Mouse (Mus musculus) brain, embryonic 14.5 days (tissue): Measurements from ENCODE around the gene Pcnt. TPM values are rescaled to one million over a fixed set of nuclear protein-coding genes. Genes with fewer than 3 reads are reported as not detected.

Source experiments
- DNase-seq: peaks from one replicate; pipeline ENCODE4 v3.0.0-alpha.2; 2011; ENCODE audit warnings: low read depth
- CTCF ChIP-seq: fragments of 200-500 bp; IDR thresholded peaks from 2 replicates; pipeline ENCODE4 v1.5.1; 2012; ENCODE audit warnings: inconsistent platforms, mild to moderate bottlenecking, moderate library complexity, borderline replicate concordance; ENCODE audit not compliant: insufficient read depth, insufficient read length; ENCODE audit errors: extremely low read depth
- POLR2A ChIP-seq: fragments of 200-500 bp; IDR thresholded peaks from 2 replicates; pipeline ENCODE4 v1.6.1; 2012; ENCODE audit warnings: mild to moderate bottlenecking, inconsistent platforms, borderline replicate concordance; ENCODE audit not compliant: poor library complexity, insufficient read depth, insufficient read length, severe bottlenecking; ENCODE audit errors: extremely low read depth
- polyA plus RNA-seq: library from polyadenylated mRNA; depleted of rRNA; stranded (reverse); fragments of >200 nt; gene quantifications from 2 replicates; pipeline ENCODE4 v1.2.3, GENCODE M21; 2012; rRNA removed

The Pcnt gene
- polyA plus RNA-seq: 20.7 and 30.5 TPM in 2 replicates

- TF ChIP-seq CTCF (peak; percentile 76), POLR2A (peak; percentile 38; the same call in 1 of the 2 replicates)
These were observed at the start of gene Pcnt for GRCm38 (mm10) chr10:76442178-76443088. Gene Pcnt (minus strand): TSS chr10:76442786.

DNA sequence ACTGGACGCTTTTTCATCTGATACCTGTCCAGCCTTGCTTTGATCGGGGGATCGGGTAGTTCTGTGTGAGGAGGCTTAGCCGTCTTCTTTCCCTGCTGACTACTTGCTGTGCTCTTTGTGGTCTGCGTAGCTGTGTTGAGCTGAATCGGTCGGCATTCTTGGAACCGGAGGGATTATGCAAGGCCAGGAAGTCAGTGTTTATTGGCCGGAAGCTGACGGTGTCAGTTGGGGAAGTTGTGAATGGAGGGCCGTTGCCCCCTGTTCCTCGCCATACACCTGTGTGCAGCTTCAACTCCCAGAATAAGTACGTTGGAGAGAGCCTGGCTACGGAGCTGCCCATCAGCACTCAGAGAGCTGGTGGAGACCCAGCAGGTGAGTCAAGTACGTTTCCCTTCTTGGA lies 46.6 kb upstream of the Pcnt start:
- DNase-seq: no peak
- TF ChIP-seq CTCF (no peak), POLR2A (no peak)

More at GRCm38 (mm10) chr10:76442178-76443088, at the start of gene Pcnt:
- DNase-seq: peak; percentile 99

DNA sequence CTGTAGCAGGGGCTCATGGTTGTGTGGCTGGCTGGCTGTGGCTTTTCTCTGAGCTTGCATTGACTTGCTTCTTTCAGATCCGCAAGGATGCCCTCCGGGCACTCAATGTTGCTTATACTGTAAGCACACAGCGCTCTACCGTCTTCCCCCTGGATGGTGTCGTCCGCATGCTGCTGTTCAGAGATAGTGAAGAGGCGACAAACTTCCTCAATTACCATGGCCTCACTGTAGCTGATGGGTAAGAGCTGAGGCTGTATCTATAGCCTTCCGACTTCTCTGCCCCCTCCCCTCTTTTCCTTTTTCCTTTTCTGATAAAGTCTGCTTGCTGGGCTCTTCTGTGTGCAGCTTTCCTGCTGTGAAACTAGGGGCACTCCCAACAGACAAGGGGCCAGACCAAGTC lies 45.7 kb upstream of the Pcnt start:
- TF ChIP-seq CTCF: no peak
- TF ChIP-seq POLR2A: no peak
- no peak for DNase-seq

DNA sequence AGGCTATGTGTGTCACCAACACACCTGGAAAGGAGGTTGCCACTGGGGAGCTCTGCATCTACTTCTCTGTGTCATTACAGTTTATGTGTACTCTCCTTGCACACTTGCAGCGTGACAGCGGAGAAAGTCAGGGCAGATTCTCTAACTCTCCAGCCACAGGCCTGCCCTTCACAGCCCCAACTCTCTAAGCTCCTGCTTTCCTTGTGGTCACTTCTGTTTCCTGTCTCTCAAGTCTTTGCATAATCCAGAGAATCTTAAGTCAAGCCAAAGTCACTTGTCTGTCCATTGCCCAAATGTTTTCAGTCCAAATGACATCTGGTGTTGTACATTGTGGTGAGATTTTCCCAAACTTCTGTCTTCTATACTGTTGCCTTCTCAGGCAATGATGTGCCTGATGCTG lies 43.7 kb upstream of the Pcnt start:
- no peak for DNase-seq
- TF ChIP-seq CTCF (no peak), POLR2A (no peak)

- no peak for DNase-seq
- no peak for TF ChIP-seq CTCF
- TF ChIP-seq POLR2A: no peak
These were observed 38.9 kb upstream of the Pcnt start for GRCm38 (mm10) chr10:76481480-76481879.

- no peak for DNase-seq
- no peak for TF ChIP-seq POLR2A
These were observed 38.3 kb upstream of the Pcnt start for GRCm38 (mm10) chr10:76480851-76481250.

GRCm38 (mm10) chr10:76473759-76474158 lies 31.2 kb upstream of the Pcnt start:
- DNase-seq: no peak
- TF ChIP-seq CTCF (no peak), POLR2A (no peak)

DNA sequence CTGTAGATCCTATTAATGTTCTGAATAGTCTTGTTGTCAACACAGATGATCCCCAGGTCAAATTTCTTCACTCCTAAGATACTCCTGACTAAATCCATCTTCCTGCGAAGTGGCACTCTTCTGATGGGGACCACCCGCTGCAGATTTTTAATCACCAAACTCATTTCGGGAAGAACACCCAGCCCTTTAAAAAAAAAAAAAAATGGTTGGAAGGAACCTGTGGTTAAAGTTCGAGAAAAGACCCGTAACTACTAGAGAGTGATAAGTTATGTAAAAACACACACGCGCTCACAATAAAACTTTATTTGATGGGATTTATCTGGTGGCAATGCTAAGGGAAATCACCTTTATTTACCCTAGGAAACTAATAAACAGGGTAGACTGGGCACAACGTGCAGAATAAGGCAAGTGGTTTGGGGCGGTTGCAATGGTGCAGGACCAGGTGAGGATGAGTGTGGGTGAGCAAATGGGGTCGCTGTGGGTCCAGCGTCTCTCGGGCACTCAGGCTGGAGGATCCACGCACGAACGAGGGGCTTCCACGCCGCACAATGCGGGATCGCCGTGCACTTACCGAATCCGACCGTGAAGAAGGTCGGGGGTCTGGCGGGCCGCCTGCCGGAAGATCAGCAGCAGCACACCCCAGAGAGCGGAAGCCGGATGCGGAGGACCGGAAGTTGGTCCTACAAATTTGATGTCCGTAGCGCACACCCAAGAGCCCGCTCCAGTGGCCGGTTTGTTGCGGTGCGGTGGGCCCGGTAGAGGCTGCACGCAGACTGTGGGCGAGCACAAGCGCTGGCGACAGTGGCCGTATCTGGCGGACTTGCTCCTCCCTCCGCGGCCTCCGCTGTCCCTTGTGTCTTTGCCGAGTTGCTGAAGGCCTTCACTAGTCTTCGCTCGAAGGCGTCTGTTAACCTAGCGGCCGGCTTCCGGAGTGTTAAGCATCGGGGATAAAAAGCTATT lies 25.9 kb upstream of the Pcnt start, which contains the start of the genes Mcm3ap and Ybey:
Gene Mcm3ap (plus strand): TSS at position 725 of the 960 bp plus-strand sequence.
Gene Ybey (minus strand): TSS at position 912 of the 960 bp plus-strand sequence.
- TF ChIP-seq CTCF (peak; percentile 30; the same call in 1 of the 2 replicates), POLR2A (peak; percentile 75; the same call in 1 of the 2 replicates)
- peak; percentile 97 for DNase-seq

DNA sequence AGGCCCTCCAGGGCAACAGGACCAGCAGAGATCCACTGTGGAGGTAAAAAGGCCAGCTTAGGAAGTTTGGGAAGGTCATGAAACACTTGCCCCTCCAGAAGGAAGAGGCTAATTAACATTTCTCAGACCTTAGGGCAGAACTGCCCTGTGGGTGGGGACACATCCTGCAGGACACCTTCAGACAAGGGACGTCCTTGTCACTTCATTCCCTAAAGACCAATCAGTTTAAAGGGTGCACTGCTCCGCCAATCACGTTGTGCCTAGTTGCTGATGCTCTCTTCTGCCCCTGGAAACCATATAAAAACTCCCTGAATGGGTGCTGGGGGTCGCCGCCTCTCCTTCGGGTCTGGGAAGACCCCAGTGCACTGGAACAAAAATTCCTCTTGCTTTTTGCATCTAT lies 20.1 kb upstream of the Pcnt start:
- DNase-seq: no peak
- TF ChIP-seq POLR2A: no peak
- TF ChIP-seq CTCF: no peak

GRCm38 (mm10) chr10:76462312-76462711 lies 19.7 kb upstream of the Pcnt start:
- DNase-seq: no peak
- TF ChIP-seq POLR2A: no peak
- TF ChIP-seq CTCF: no peak

- no peak for TF ChIP-seq CTCF
- DNase-seq: no peak
These were observed 18.7 kb upstream of the Pcnt start for GRCm38 (mm10) chr10:76461255-76461654.

DNA sequence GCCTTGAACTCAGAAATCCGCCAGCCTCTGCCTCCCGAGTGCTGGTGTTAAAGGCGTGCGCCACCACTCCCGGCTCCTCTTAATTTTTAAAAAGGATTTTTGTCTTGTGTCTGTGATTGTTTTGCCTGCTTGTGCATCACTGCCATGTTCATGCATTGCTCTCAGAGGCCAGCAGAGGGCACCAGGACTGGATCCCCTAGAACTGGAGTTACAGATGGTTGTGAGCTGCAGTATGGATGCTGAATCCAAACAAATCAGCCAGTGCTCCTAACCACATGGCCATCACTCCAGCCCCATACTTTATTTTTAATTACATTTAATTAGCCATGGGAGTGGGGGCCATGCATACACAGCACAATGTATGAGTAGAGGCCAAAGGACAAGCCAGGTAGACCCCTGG lies 12.7 kb upstream of the Pcnt start:
- TF ChIP-seq CTCF: peak; percentile 73
- TF ChIP-seq POLR2A: no peak
- peak; percentile 62 for DNase-seq
